Mouse (Mus musculus): ENCODE measurements around the gene Zfp984. TPM values are rescaled to one million over a fixed set of nuclear protein-coding genes. Genes with fewer than 3 reads are reported as not detected.
A peak's percentile ranks its signal among the peaks of the same experiment; 100 is the strongest.
"Not testable (repeated sequence)": the region's sequence is repeated elsewhere in the genome, so short reads cannot be mapped to it uniquely, and the experiment has no call there.

Gene Zfp984
- polyA plus RNA-seq (2012; rRNA removed) = 0.36 and 0.64 TPM in 2 replicates

DNA sequence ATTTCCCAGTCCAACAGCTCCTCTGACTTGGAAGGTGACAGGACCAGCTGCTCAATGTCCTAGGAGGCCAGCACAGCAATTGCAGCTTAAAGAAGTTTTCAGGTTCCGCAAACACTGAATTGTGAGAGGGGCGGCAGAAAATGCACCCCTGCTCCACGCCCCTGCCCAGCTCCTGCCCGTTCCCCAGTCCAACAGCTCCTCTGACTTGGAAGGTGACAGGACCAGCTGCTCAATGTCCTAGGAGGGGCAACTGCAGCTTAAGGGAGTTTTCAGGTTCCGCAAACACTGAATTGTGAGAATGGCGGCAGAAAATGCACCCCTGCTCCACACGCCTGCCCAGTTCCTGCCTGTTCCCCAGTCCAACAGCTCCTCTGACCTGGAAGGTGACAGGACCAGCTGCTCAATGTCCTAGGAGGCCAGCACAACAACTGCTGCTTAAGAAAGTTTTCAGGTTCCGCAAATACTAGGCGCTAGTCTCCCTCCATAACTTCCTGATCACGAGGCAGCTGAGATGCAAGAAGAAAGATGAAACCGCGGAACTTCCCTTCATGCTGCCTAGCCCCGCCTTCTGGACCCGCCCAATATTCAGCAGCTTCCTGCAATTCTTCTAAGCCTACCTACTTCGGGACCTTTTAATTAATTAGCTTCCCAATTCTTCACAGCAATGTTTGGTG, at the start of gene Zfp984:
Gene Zfp984 (minus strand): TSS at position 497 of the 674 bp plus-strand sequence.
- not testable (repeated sequence) for H3K4me1 ChIP-seq (ENCODE audit: control insufficient read depth, insufficient read depth, low read length); H3K27me3 ChIP-seq (ENCODE audit: control insufficient read depth, insufficient read depth, low read length); H3K36me3 ChIP-seq (ENCODE audit: control insufficient read depth, insufficient read depth, low read length)
- peak within 1 kb of the TSS; percentile 23; the same call in 1 of the 2 replicates for H3K27ac ChIP-seq (ENCODE audit: control insufficient read depth, insufficient read depth, low read depth, low read length)
- peak within 1 kb of the TSS; percentile 62 for H3K4me3 ChIP-seq (ENCODE audit: control insufficient read depth, low read depth, low read length)

DNA sequence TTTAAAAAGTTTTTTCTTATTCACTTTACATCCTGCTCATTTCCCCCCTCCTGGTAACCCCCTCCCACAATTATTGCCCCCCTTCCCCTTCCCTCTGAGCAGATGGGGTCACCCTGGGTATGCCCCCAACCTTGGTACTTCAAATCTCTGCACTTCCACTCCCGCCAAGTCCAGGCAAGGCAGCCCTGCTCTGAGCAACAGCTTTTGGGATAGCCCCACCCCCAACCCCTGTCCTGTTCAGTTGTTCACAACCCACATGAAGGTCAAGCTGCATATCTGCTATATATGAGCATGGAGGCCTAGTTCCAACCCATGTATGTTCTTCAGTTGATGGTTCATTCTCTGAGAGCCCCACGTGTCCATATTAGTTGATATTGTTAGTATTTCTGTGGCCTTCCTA, 41.2 kb upstream of the Zfp984 start:
- Histone ChIP-seq H3K4me3 (ENCODE audit: control insufficient read depth, low read depth, low read length) (no peak overlapping the region), H3K27ac (ENCODE audit: control insufficient read depth, insufficient read depth, low read depth, low read length) (no peak overlapping the region), H3K4me1 (ENCODE audit: control insufficient read depth, insufficient read depth, low read length) (peaks cover 2% of the 10 kb centered on the region; the same call in 1 of the 2 replicates), H3K36me3 (ENCODE audit: control insufficient read depth, insufficient read depth, low read length) (no peaks in the 10 kb centered on the region), H3K27me3 (ENCODE audit: control insufficient read depth, insufficient read depth, low read length) (no peaks in the 10 kb centered on the region)
- TF ChIP-seq CTCF (IDR thresholded peaks at IDR 0.05; ENCODE audit: control insufficient read depth, insufficient read depth, insufficient replicate concordance, low read depth, low read length) (no peak), POLR2A (IDR thresholded peaks at IDR 0.05; ENCODE audit: control insufficient read depth, low read depth, low read length) (no peak)

DNA sequence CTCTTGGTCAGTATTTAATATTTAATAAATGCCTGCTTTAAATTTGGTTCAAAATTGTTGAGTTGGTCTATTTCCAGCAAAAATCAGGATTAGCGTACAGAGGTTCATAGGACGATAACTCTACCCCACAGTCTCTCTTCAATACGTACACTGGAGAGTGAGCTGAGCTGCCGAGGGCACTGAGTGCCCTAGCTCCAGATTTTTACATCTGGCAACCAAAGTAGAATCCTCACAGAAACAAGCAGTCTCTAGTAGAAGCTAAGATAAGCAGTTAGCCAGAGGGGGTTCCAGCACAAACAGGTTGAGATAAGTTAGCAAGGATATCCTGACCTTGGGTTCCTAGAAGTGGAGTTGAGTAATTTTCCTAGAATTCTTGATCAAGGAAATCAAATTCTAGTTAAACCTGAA, 39.0 kb upstream of the Zfp984 start:
- Histone ChIP-seq H3K4me3 (ENCODE audit: control insufficient read depth, low read depth, low read length) (peak overlapping the region; percentile 100), H3K4me1 (ENCODE audit: control insufficient read depth, insufficient read depth, low read length) (peaks cover 2% of the 10 kb centered on the region; the same call in 1 of the 2 replicates), H3K27me3 (ENCODE audit: control insufficient read depth, insufficient read depth, low read length) (no peaks in the 10 kb centered on the region), H3K36me3 (ENCODE audit: control insufficient read depth, insufficient read depth, low read length) (no peaks in the 10 kb centered on the region), H3K27ac (ENCODE audit: control insufficient read depth, insufficient read depth, low read depth, low read length) (peak overlapping the region; percentile 95)
- TF ChIP-seq CTCF (IDR thresholded peaks at IDR 0.05; ENCODE audit: control insufficient read depth, insufficient read depth, insufficient replicate concordance, low read depth, low read length) (no peak), POLR2A (IDR thresholded peaks at IDR 0.05; ENCODE audit: control insufficient read depth, low read depth, low read length) (no peak)

DNA sequence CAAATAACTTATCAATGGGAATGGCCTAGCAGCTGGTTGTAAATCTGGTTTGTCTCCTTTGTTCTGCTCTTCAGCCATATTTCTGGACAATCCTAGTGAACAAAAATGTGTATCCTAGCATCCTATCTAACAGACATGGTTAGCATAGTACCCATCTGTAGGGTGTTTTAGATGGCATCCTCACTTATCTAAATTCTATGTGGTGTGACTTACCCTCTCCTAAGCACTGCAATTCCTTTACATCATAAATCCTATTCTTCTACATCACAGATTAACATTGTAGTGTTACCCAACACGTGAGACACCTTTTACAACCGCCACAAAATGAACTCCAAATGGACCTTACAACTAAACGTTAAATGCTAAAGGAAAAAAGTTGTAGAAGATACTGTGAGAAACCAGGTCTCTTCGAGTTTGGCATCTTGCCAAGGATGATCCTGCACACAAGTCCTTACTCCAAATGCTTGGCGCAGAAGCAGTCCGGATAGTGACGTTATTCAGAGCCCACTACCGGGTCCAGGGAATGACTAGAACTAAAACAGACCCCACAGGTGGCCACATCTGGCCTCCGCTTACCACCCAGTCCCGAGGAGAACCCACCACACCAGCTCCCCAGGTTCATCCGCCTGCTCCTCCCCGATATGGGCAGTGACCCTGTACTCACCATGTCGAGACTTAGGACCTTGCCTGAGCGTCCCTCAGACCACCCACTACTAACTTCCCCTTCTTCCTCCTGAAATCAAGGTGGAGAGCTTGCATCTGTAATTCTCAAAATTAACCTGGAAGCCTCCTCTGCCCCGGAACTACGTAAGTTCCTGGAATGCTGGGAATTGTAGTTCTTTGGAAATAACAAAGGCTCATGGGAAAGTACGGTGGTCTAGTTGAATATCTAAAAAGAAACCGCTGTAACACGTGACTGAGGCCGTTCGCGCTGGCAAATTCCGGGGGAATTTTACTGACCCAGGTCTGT, 38.3 kb upstream of the Zfp984 start, which contains the start of gene Zfp933:
Gene Zfp933 (minus strand): TSS at position 753 of the 970 bp plus-strand sequence.
- no peak for TF ChIP-seq CTCF (IDR thresholded peaks at IDR 0.05; ENCODE audit: control insufficient read depth, insufficient read depth, insufficient replicate concordance, low read depth, low read length)
- no peak for TF ChIP-seq POLR2A (IDR thresholded peaks at IDR 0.05; ENCODE audit: control insufficient read depth, low read depth, low read length)
- H3K4me1 ChIP-seq (ENCODE audit: control insufficient read depth, insufficient read depth, low read length) = peaks cover 2% of the 10 kb centered on the region; the same call in 1 of the 2 replicates
- H3K4me3 ChIP-seq (ENCODE audit: control insufficient read depth, low read depth, low read length) = peak within 1 kb of the TSS; percentile 100
- H3K27me3 ChIP-seq (ENCODE audit: control insufficient read depth, insufficient read depth, low read length) = no peaks in the 10 kb centered on the region
- no peaks in the 10 kb centered on the region for H3K36me3 ChIP-seq (ENCODE audit: control insufficient read depth, insufficient read depth, low read length)
- peak within 1 kb of the TSS; percentile 95 for H3K27ac ChIP-seq (ENCODE audit: control insufficient read depth, insufficient read depth, low read depth, low read length)

DNA sequence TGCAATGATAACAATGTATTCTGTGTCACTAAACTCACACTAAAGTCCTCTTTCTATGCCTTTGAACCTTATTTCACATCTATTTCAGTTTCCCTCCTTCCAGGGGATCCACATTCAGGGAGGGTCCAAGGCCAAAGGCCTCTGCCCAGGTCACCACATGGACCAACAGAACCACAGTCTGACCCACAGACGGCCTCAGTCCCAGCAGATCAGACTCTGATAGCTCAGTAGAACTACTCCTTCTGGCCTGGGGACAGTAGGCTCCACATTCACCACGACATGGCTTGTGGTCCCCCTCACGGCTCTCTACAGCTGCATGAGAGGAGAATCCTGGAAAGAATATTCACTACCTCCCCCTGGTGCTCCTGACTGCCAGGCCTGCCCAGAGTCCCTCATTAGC, 33.3 kb upstream of the Zfp984 start:
- no peaks in the 10 kb centered on the region for H3K4me1 ChIP-seq (ENCODE audit: control insufficient read depth, insufficient read depth, low read length)
- H3K4me3 ChIP-seq (ENCODE audit: control insufficient read depth, low read depth, low read length) = no peak overlapping the region
- no peaks in the 10 kb centered on the region for H3K36me3 ChIP-seq (ENCODE audit: control insufficient read depth, insufficient read depth, low read length)
- H3K27me3 ChIP-seq (ENCODE audit: control insufficient read depth, insufficient read depth, low read length) = no peaks in the 10 kb centered on the region
- no peak overlapping the region for H3K27ac ChIP-seq (ENCODE audit: control insufficient read depth, insufficient read depth, low read depth, low read length)
- TF ChIP-seq CTCF (IDR thresholded peaks at IDR 0.05; ENCODE audit: control insufficient read depth, insufficient read depth, insufficient replicate concordance, low read depth, low read length) (no peak), POLR2A (IDR thresholded peaks at IDR 0.05; ENCODE audit: control insufficient read depth, low read depth, low read length) (no peak)

DNA sequence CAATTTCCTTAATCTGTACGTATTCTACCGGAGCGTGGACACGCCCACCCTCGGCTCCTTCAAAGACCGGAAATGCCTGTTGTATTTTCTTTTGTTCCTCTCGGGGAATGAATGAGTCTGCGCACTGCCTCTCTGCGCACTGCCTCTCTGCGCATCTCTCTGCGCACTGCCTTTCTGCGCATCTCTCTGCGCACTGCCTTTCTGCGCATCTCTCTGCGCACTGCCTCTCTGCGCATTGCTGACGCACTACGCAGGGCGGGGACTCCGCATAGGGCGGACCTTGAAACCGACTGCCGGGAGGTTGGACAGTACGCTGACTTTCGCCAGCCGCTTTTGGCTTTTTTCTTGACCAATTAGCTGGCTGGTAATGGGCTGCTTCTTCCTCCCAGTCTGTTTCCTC, 29.7 kb upstream of the Zfp984 start:
- H3K27ac ChIP-seq (ENCODE audit: control insufficient read depth, insufficient read depth, low read depth, low read length); H3K4me3 ChIP-seq (ENCODE audit: control insufficient read depth, low read depth, low read length); H3K4me1 ChIP-seq (ENCODE audit: control insufficient read depth, insufficient read depth, low read length); H3K27me3 ChIP-seq (ENCODE audit: control insufficient read depth, insufficient read depth, low read length); H3K36me3 ChIP-seq (ENCODE audit: control insufficient read depth, insufficient read depth, low read length): not testable (repeated sequence)

DNA sequence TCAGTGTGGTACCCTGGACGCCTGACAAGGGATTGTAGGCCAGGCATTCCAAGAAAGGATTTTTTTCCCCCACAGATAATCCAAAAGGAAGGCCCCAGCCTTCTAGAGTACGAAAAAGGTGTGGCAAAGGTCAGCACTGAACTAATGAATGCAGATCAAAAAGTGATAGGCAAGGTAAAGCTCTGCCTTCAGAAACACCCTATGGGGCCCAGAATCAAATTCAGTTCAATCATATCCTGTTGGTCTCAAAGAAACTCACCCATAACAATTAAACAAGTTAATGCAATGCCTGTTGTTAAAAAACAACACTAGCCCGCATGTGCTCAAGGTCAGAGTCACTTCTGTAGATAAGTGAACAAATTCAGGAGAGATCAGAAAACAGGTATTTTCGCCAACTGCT, 14.8 kb upstream of the Zfp984 start:
- TF ChIP-seq CTCF (IDR thresholded peaks at IDR 0.05; ENCODE audit: control insufficient read depth, insufficient read depth, insufficient replicate concordance, low read depth, low read length) (no peak), POLR2A (IDR thresholded peaks at IDR 0.05; ENCODE audit: control insufficient read depth, low read depth, low read length) (no peak)
- no peaks in the 10 kb centered on the region for H3K4me1 ChIP-seq (ENCODE audit: control insufficient read depth, insufficient read depth, low read length)
- H3K4me3 ChIP-seq (ENCODE audit: control insufficient read depth, low read depth, low read length) = no peak overlapping the region
- no peak overlapping the region for H3K27ac ChIP-seq (ENCODE audit: control insufficient read depth, insufficient read depth, low read depth, low read length)
- H3K27me3 ChIP-seq (ENCODE audit: control insufficient read depth, insufficient read depth, low read length) = no peaks in the 10 kb centered on the region
- no peaks in the 10 kb centered on the region for H3K36me3 ChIP-seq (ENCODE audit: control insufficient read depth, insufficient read depth, low read length)

DNA sequence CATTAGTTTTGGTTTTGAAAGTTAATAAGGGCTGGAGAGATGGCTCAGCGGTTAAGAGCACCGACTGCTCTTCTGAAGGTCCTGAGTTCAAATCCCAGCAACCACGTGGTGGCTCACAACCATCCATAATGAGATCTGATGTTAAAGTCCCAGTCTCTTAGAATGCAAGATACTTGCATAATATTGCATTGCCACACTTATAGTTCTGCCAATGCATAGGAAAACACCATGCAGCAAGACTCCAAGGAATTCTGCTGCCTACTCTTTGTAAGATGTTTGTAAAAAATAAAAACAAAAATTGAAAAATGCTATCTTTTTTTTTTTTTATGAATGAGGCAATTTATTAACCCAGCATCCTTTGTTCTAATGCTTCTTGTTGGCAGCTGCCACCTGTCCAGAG, 11.8 kb upstream of the Zfp984 start:
- H3K36me3 ChIP-seq (ENCODE audit: control insufficient read depth, insufficient read depth, low read length) = not testable (repeated sequence)

DNA sequence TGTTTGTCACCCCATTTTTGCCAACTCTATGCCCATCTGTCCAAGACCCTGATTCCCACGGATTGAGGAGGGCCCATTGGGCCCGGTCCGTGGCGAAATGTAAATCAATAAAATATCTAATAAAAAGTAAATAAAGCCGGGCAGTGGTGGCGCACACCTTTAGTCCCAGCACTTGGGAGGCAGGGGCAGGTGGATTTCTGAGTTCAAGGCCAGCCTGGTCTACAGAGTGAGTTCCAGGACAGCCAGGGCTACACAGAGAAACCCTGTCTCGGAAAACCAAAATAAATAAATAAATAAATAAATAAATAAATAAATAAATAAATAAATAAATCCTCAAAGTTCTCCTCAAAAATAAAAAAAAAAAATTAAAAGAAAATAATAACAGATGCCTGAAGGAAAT, 10.1 kb upstream of the Zfp984 start:
- not testable (repeated sequence) for H3K27me3 ChIP-seq (ENCODE audit: control insufficient read depth, insufficient read depth, low read length); H3K4me1 ChIP-seq (ENCODE audit: control insufficient read depth, insufficient read depth, low read length); H3K4me3 ChIP-seq (ENCODE audit: control insufficient read depth, low read depth, low read length); H3K36me3 ChIP-seq (ENCODE audit: control insufficient read depth, insufficient read depth, low read length); H3K27ac ChIP-seq (ENCODE audit: control insufficient read depth, insufficient read depth, low read depth, low read length)

More for the DNA sequence above, 11.8 kb upstream of the Zfp984 start:
- not testable (repeated sequence) for H3K4me1 ChIP-seq (ENCODE audit: control insufficient read depth, insufficient read depth, low read length); H3K4me3 ChIP-seq (ENCODE audit: control insufficient read depth, low read depth, low read length); H3K27ac ChIP-seq (ENCODE audit: control insufficient read depth, insufficient read depth, low read depth, low read length); H3K27me3 ChIP-seq (ENCODE audit: control insufficient read depth, insufficient read depth, low read length)

Data from testis, adult 2 months (tissue).